Mouse (Mus musculus) left cerebral cortex, postnatal 14 days (tissue): Measurements from ENCODE around the gene Fam104a. TPM values are rescaled to one million over a fixed set of nuclear protein-coding genes. Genes with fewer than 3 reads are reported as not detected.

ENCODE experiments used
- DNase-seq, 2 experiments: peaks; one replicate each; pipeline ENCODE4 v3.0.0; 2021 to 2022; ENCODE audit warnings: low spot score in 2 of 2, mixed read lengths in 1 of 2
- intact Hi-C: fragments of 180-260 bp; cut with DNase I; formaldehyde crosslinking; loops from one replicate; pipeline ENCODE4 v1.15.1; 2025
- total RNA-seq, 2 experiments: library from RNA; stranded (reverse); gene quantifications; 2 replicates each; pipeline ENCODE4 v1.2.3; 2021

The Fam104a gene
- total RNA-seq, 2 experiments from 2014 or later = 22.2 to 26.4 TPM

GRCm38 (mm10) chr11:113708629-113709213 lies 24.8 kb upstream of the Fam104a start:
- no peak for DNase-seq
- intact Hi-C loops = loop anchor here (10.0 kb wide), 1 partner anchor 926 kb away; no protein-coding TSS in a partner anchor

GRCm38 (mm10) chr11:113705966-113706652 lies 22.2 kb upstream of the Fam104a start:
- no peak for DNase-seq
- intact Hi-C loops = loop anchor here (10.0 kb wide), 1 partner anchor 929 kb away; no protein-coding TSS in a partner anchor

- intact Hi-C loops = loop anchor here (1.0 to 10.0 kb wide), 2 partner anchors 107 to 931 kb away; no protein-coding TSS in a partner anchor
- peak; percentile 84 to 85 for DNase-seq
These were observed 19.8 kb upstream of the Fam104a start for GRCm38 (mm10) chr11:113703758-113704157.

GRCm38 (mm10) chr11:113699643-113700042 lies 15.7 kb upstream of the Fam104a start:
- intact Hi-C loops = loop anchor here (10.0 kb wide), 1 partner anchor 935 kb away; no protein-coding TSS in a partner anchor
- no peak for DNase-seq

- no peak for DNase-seq
- intact Hi-C loops = no loop called here
These were observed 14.1 kb upstream of the Fam104a start for GRCm38 (mm10) chr11:113698013-113698545.

GRCm38 (mm10) chr11:113697571-113697970 lies 13.6 kb upstream of the Fam104a start:
- no peak for DNase-seq
- intact Hi-C loops = no loop called here

- intact Hi-C loops = no loop called here
- no peak for DNase-seq
These were observed 7.9 kb upstream of the Fam104a start for GRCm38 (mm10) chr11:113691851-113692250.

GRCm38 (mm10) chr11:113691318-113691717 lies 7.4 kb upstream of the Fam104a start:
- intact Hi-C loops = no loop called here
- no peak for DNase-seq

GRCm38 (mm10) chr11:113690506-113690905 lies 6.6 kb upstream of the Fam104a start:
- peak in 1 of 2 experiments; percentile 49 for DNase-seq
- intact Hi-C loops = no loop called here

GRCm38 (mm10) chr11:113687031-113687430 lies 3.1 kb upstream of the Fam104a start:
- no peak for DNase-seq
- intact Hi-C loops = no loop called here

- no peak for DNase-seq
- intact Hi-C loops = no loop called here
These were observed 912 bp upstream of the Fam104a start for GRCm38 (mm10) chr11:113684707-113685426.

GRCm38 (mm10) chr11:113683627-113683956 lies 363 bp downstream of the Fam104a start:
- DNase-seq = no peak
- intact Hi-C loops = loop anchor here (2.0 kb wide), 1 partner anchor 35 kb away; the partner anchor contains the start of gene Cog1

GRCm38 (mm10) chr11:113682897-113683626 lies 893 bp downstream of the Fam104a start:
- peak in 1 of 2 experiments; percentile 34 for DNase-seq
- intact Hi-C loops = loop anchor here (2.0 kb wide), 1 partner anchor 34 kb away; the partner anchor contains the start of gene Cog1

GRCm38 (mm10) chr11:113681979-113682378 lies 2.0 kb downstream of the Fam104a start:
- DNase-seq = no peak
- intact Hi-C loops = loop anchor here (2.0 kb wide), 1 partner anchor 33 kb away; the partner anchor contains the start of gene Cog1

- no peak for DNase-seq
- intact Hi-C loops = no loop called here
These were observed 3.0 kb downstream of the Fam104a start for GRCm38 (mm10) chr11:113680954-113681353.

- no peak for DNase-seq
- intact Hi-C loops = no loop called here
These were observed 5.6 kb downstream of the Fam104a start for GRCm38 (mm10) chr11:113678373-113678772.

- intact Hi-C loops = no loop called here
- DNase-seq = no peak
These were observed 6.6 kb downstream of the Fam104a start for GRCm38 (mm10) chr11:113677378-113677777.

GRCm38 (mm10) chr11:113676847-113677246 lies 7.1 kb downstream of the Fam104a start:
- intact Hi-C loops = no loop called here
- no peak for DNase-seq

GRCm38 (mm10) chr11:113674595-113674994 lies 9.4 kb downstream of the Fam104a start:
- no peak for DNase-seq
- intact Hi-C loops = no loop called here
